Mouse (Mus musculus): ENCODE measurements around the gene Akap11.

Gene Akap11

GRCm38 (mm10) chr14:78528461-78529425 is 7.9 kb downstream of the Akap11 start:
- no peak for DNase-seq (ENCODE audit: low read depth, low spot score)

GRCm38 (mm10) chr14:78526907-78527306 is 9.7 kb downstream of the Akap11 start:
- no peak for DNase-seq (ENCODE audit: low read depth, low spot score)

- DNase-seq (ENCODE audit: low read depth, low spot score): no peak
Observed at GRCm38 (mm10) chr14:78526475-78526874, 10.1 kb downstream of the Akap11 start.

GRCm38 (mm10) chr14:78525611-78526457 is 10.8 kb downstream of the Akap11 start:
- no peak for DNase-seq (ENCODE audit: low read depth, low spot score)

GRCm38 (mm10) chr14:78525059-78525458 is 11.5 kb downstream of the Akap11 start:
- no peak for DNase-seq (ENCODE audit: low read depth, low spot score)

- no peak for DNase-seq (ENCODE audit: low read depth, low spot score)
Observed at GRCm38 (mm10) chr14:78510713-78511112, 25.9 kb downstream of the Akap11 start.

GRCm38 (mm10) chr14:78509791-78510190 is 26.8 kb downstream of the Akap11 start:
- DNase-seq (ENCODE audit: low read depth, low spot score): no peak

- peak; percentile 11 for DNase-seq (ENCODE audit: low read depth, low spot score)
Observed at GRCm38 (mm10) chr14:78500578-78500977, 36.0 kb downstream of the Akap11 start.

- no peak for DNase-seq (ENCODE audit: low read depth, low spot score)
Observed at GRCm38 (mm10) chr14:78496691-78497090, 39.9 kb downstream of the Akap11 start.

GRCm38 (mm10) chr14:78495241-78495640 is 41.4 kb downstream of the Akap11 start:
- no peak for DNase-seq (ENCODE audit: low read depth, low spot score)

GRCm38 (mm10) chr14:78492602-78493001 is 44.0 kb downstream of the Akap11 start:
- DNase-seq (ENCODE audit: low read depth, low spot score): no peak

- no peak for DNase-seq (ENCODE audit: low read depth, low spot score)
Observed at GRCm38 (mm10) chr14:78491432-78491831, 45.2 kb downstream of the Akap11 start.

GRCm38 (mm10) chr14:78482385-78483231 is 54.0 kb downstream of the Akap11 start:
- DNase-seq (ENCODE audit: low read depth, low spot score): peak; percentile 55

GRCm38 (mm10) chr14:78474058-78474457 is 62.5 kb downstream of the Akap11 start:
- DNase-seq (ENCODE audit: low read depth, low spot score): no peak

GRCm38 (mm10) chr14:78470714-78471113 is 65.9 kb downstream of the Akap11 start:
- no peak for DNase-seq (ENCODE audit: low read depth, low spot score)

- DNase-seq (ENCODE audit: low read depth, low spot score): no peak
Observed at GRCm38 (mm10) chr14:78468991-78469390, 67.6 kb downstream of the Akap11 start.

GRCm38 (mm10) chr14:78467994-78468393 is 68.6 kb downstream of the Akap11 start:
- DNase-seq (ENCODE audit: low read depth, low spot score): no peak

- DNase-seq (ENCODE audit: low read depth, low spot score): no peak
Observed at GRCm38 (mm10) chr14:78464353-78464752, 72.3 kb downstream of the Akap11 start.

- no peak for DNase-seq (ENCODE audit: low read depth, low spot score)
Observed at GRCm38 (mm10) chr14:78459121-78459520, 77.5 kb downstream of the Akap11 start.

GRCm38 (mm10) chr14:78458705-78459104 is 77.9 kb downstream of the Akap11 start:
- no peak for DNase-seq (ENCODE audit: low read depth, low spot score)

- DNase-seq (ENCODE audit: low read depth, low spot score): no peak
Observed at GRCm38 (mm10) chr14:78454970-78455369, 81.6 kb downstream of the Akap11 start.
